Mouse (Mus musculus) heart, postnatal 0 days (tissue): ENCODE measurements at regions not wholly inside any gene's neighbourhood (a gene's known extent, or its start where the extent isn't known, plus 50 kb on each side); places are given as distances from the start of the nearest gene placed in this dataset.
A peak's percentile ranks its signal among the peaks of the same experiment; 100 is the strongest.

ENCODE experiments used
- ATAC-seq: fragments of 200-750 bp; cut with Nextera tagmentation; 2 replicates; pipeline ENCODE4 v1.8.0; 2017; ENCODE audit warnings: low read depth, moderate number of reproducible peaks, moderate library complexity; ENCODE audit not compliant: insufficient read depth
- DNase-seq: peaks from one replicate; pipeline ENCODE4 v3.0.0-alpha.2; 2016; ENCODE audit warnings: low spot score
- H3K27ac ChIP-seq: fragments of 300-500 bp; sonication (generic); 2 replicates; pipeline ENCODE4 v1.5.1; 2014; ENCODE audit warnings: low read depth, mild to moderate bottlenecking
- H3K27me3 ChIP-seq: fragments of 300-500 bp; sonication (generic); 2 replicates; pipeline ENCODE4 v1.6.1; 2014; ENCODE audit warnings: low read length, mixed read lengths; ENCODE audit not compliant: control insufficient read depth, insufficient read depth
- H3K36me3 ChIP-seq: fragments of 300-500 bp; sonication (generic); replicated peaks from 2 replicates; pipeline ENCODE4 v1.6.1; 2014; ENCODE audit warnings: low read length, mixed read lengths; ENCODE audit not compliant: control insufficient read depth, insufficient read depth
- H3K4me1 ChIP-seq: fragments of 300-500 bp; sonication (generic); 2 replicates; pipeline ENCODE4 v1.6.1; 2014; ENCODE audit warnings: antibody characterized with exemption; ENCODE audit not compliant: control insufficient read depth, insufficient read depth
- H3K4me2 ChIP-seq: fragments of 300-500 bp; sonication (generic); 2 replicates; pipeline ENCODE4 v1.6.1; 2014; ENCODE audit warnings: low read depth, mild to moderate bottlenecking, low read length, moderate library complexity
- H3K4me3 ChIP-seq: fragments of 300-500 bp; sonication (generic); 2 replicates; pipeline ENCODE4 v1.5.1; 2014; ENCODE audit warnings: low read depth, low read length
- H3K9ac ChIP-seq: fragments of 300-500 bp; sonication (generic); replicated peaks from 2 replicates; pipeline ENCODE4 v1.6.1; 2014; ENCODE audit warnings: low read depth, low read length, mixed read lengths
- H3K9me3 ChIP-seq: fragments of 300-500 bp; sonication (generic); replicated peaks from 2 replicates; pipeline ENCODE4 v1.6.1; 2016; ENCODE audit warnings: low read length; ENCODE audit not compliant: control insufficient read depth
- CTCF ChIP-seq: IDR thresholded peaks from 2 replicates; pipeline ENCODE4 v1.5.1; 2016; ENCODE audit warnings: antibody characterized with exemption, control low read depth, low read depth
- EP300 ChIP-seq: IDR thresholded peaks from 2 replicates; pipeline ENCODE4 v1.6.1; 2016; ENCODE audit warnings: antibody characterized with exemption, low read depth
- WGBS: fragments of 180-500 bp; shearing (Covaris S2); extraction: QIAGEN DNeasy Blood & Tissue Kit; methylation state at CpG from one replicate; pipeline ENCODE4 v1.1.7; 2014; 5-methylcytosine and 5-hydroxymethylcytosine counted together

GRCm38 (mm10) chr14:61879416-61879815, 272.2 kb downstream of the Kcnrg start:
- Histone ChIP-seq H3K9ac (no peak overlapping the region), H3K4me1 (no peaks in the 10 kb centered on the region), H3K4me3 (no peak overlapping the region), H3K36me3 (no peaks in the 10 kb centered on the region), H3K4me2 (no peak overlapping the region), H3K27ac (no peak overlapping the region), H3K27me3 (no peaks in the 10 kb centered on the region), H3K9me3 (no peaks in the 10 kb centered on the region)
- DNase-seq (no peak), ATAC-seq (no peak)
- 68% methylated on average over 2 of the region's 2 CpGs for WGBS
- TF ChIP-seq EP300, result no peak

- no peaks in the 10 kb centered on the region for H3K27me3 ChIP-seq
- 47% methylated on average over 9 of the region's 9 CpGs for WGBS
- no peak overlapping the region for H3K4me3 ChIP-seq
- no peak overlapping the region for H3K27ac ChIP-seq
- H3K9ac ChIP-seq, result no peak overlapping the region
- H3K36me3 ChIP-seq, result no peaks in the 10 kb centered on the region
- DNase-seq, result no peak
- H3K4me2 ChIP-seq, result no peak overlapping the region
- 0 out of 2 replicates have a peak, but pooled peaks cover 5% of the 10 kb centered on the region for H3K9me3 ChIP-seq
- TF ChIP-seq CTCF (no peak), EP300 (no peak)
- ATAC-seq, result peak; percentile 36
- no peaks in the 10 kb centered on the region for H3K4me1 ChIP-seq
Observed at GRCm38 (mm10) chr14:61880514-61881259, 273.4 kb downstream of the Kcnrg start.

GRCm38 (mm10) chr14:61885241-61886015, 278.2 kb downstream of the Kcnrg start:
- H3K36me3 ChIP-seq, result no peaks in the 10 kb centered on the region
- H3K4me3 ChIP-seq, result no peak overlapping the region
- WGBS, result 65% methylated on average over 6 of the region's 6 CpGs
- no peak for TF ChIP-seq CTCF
- no peak for TF ChIP-seq EP300
- H3K9me3 ChIP-seq, result 0 out of 2 replicates have a peak, but pooled peaks cover 5% of the 10 kb centered on the region
- no peaks in the 10 kb centered on the region for H3K4me1 ChIP-seq
- ATAC-seq (no peak), DNase-seq (no peak)
- H3K27me3 ChIP-seq, result no peaks in the 10 kb centered on the region
- no peak overlapping the region for H3K4me2 ChIP-seq
- H3K27ac ChIP-seq, result no peak overlapping the region
- H3K9ac ChIP-seq, result no peak overlapping the region

- 51% methylated on average over 8 of the region's 8 CpGs for WGBS
- ATAC-seq (no peak), DNase-seq (no peak)
- H3K4me3 ChIP-seq, result no peak overlapping the region
- no peaks in the 10 kb centered on the region for H3K4me1 ChIP-seq
- H3K27ac ChIP-seq, result no peak overlapping the region
- TF ChIP-seq CTCF (no peak), EP300 (no peak)
- no peaks in the 10 kb centered on the region for H3K27me3 ChIP-seq
- no peak overlapping the region for H3K4me2 ChIP-seq
- no peak overlapping the region for H3K9ac ChIP-seq
- 0 out of 2 replicates have a peak, but pooled peaks cover 4% of the 10 kb centered on the region for H3K9me3 ChIP-seq
- no peaks in the 10 kb centered on the region for H3K36me3 ChIP-seq
Observed at GRCm38 (mm10) chr14:61889626-61890025, 282.4 kb downstream of the Kcnrg start.

GRCm38 (mm10) chr14:61893786-61894185, 286.5 kb downstream of the Kcnrg start:
- no peak for ATAC-seq
- DNase-seq, result no peak
- Histone ChIP-seq H3K9me3 (no peaks in the 10 kb centered on the region), H3K4me3 (no peak overlapping the region), H3K36me3 (no peaks in the 10 kb centered on the region), H3K27me3 (no peaks in the 10 kb centered on the region), H3K4me2 (no peak overlapping the region), H3K27ac (no peak overlapping the region), H3K9ac (no peak overlapping the region), H3K4me1 (no peaks in the 10 kb centered on the region)
- WGBS, result 73% methylated on average over 3 of the region's 3 CpGs
- TF ChIP-seq CTCF (no peak), EP300 (no peak)
